Mouse (Mus musculus) stomach, embryonic 14.5 days (tissue): ENCODE measurements around the gene Rab7b. TPM values are rescaled to one million over a fixed set of nuclear protein-coding genes. Genes with fewer than 3 reads are reported as not detected.

Source experiments
- ATAC-seq: fragments of 200-750 bp; cut with Nextera tagmentation; 2 replicates; pipeline ENCODE4 v1.8.0; 2017; ENCODE audit warnings: low read depth, moderate TSS enrichment; ENCODE audit not compliant: insufficient number of reproducible peaks, insufficient read depth, low FRiP score
- H3K27ac ChIP-seq: fragments of 300-500 bp; sonication (generic); 2 replicates; pipeline ENCODE4 v1.5.1; 2014; ENCODE audit warnings: mild to moderate bottlenecking, low read length, moderate library complexity, mixed read lengths
- H3K27me3 ChIP-seq: fragments of 300-500 bp; sonication (generic); 2 replicates; pipeline ENCODE4 v1.6.1; 2014; ENCODE audit warnings: low read length, control low read depth, mixed read lengths; ENCODE audit not compliant: control insufficient read depth, insufficient read depth
- H3K36me3 ChIP-seq: fragments of 300-500 bp; sonication (generic); 2 replicates; pipeline ENCODE4 v1.6.1; 2014; ENCODE audit warnings: mild to moderate bottlenecking, control low read depth, low read length, moderate library complexity, mixed read lengths; ENCODE audit not compliant: control insufficient read depth, insufficient read depth
- H3K4me1 ChIP-seq: fragments of 300-500 bp; sonication (generic); 2 replicates; pipeline ENCODE4 v1.6.1; 2014; ENCODE audit warnings: low read length, control low read depth, mixed read lengths; ENCODE audit not compliant: control insufficient read depth, insufficient read depth
- H3K4me2 ChIP-seq: fragments of 300-500 bp; sonication (generic); replicated peaks from 2 replicates; pipeline ENCODE4 v1.6.1; 2014; ENCODE audit warnings: low read depth, low read length, control low read depth
- H3K4me3 ChIP-seq: fragments of 300-500 bp; sonication (generic); 2 replicates; pipeline ENCODE4 v1.5.1; 2014; ENCODE audit warnings: low read depth, low read length, control low read depth
- H3K9ac ChIP-seq: fragments of 300-500 bp; sonication (generic); replicated peaks from 2 replicates; pipeline ENCODE4 v1.6.1; 2014; ENCODE audit warnings: low read depth, mild to moderate bottlenecking, control low read depth, low read length, moderate library complexity, mixed read lengths
- H3K9me3 ChIP-seq: fragments of 300-500 bp; sonication (generic); 2 replicates; pipeline ENCODE4 v1.6.1; 2016; ENCODE audit warnings: low read depth, low read length, control low read depth; ENCODE audit not compliant: control insufficient read depth
- WGBS: fragments of 180-500 bp; shearing (Covaris S2); extraction: QIAGEN DNeasy Blood & Tissue Kit; methylation state at CpG from one replicate; pipeline ENCODE4 v1.1.7; 2014; 5-methylcytosine and 5-hydroxymethylcytosine counted together
- polyA plus RNA-seq: library from polyadenylated mRNA; unstranded; fragments of >200 nt; fragmentation: Nextera tagmentation; extraction: Ambion mirVana; gene quantifications from 2 replicates; pipeline ENCODE4 v1.2.1, GENCODE M21; 2014

The Rab7b gene
- polyA plus RNA-seq, 1 experiment from 2014 or later: 3.9 TPM

- 92% methylated on average over 6 of the region's 6 CpGs for WGBS
- no peak overlapping the region for H3K4me2 ChIP-seq
- H3K9me3 ChIP-seq: no peaks in the 10 kb centered on the region
- no peaks in the 10 kb centered on the region for H3K27me3 ChIP-seq
- H3K27ac ChIP-seq: no peak overlapping the region
- no peak overlapping the region for H3K4me3 ChIP-seq
- H3K4me1 ChIP-seq: no peaks in the 10 kb centered on the region
- no peak overlapping the region for H3K9ac ChIP-seq
- no peak for ATAC-seq
- no peaks in the 10 kb centered on the region for H3K36me3 ChIP-seq
These were observed 46.3 kb downstream of the Rab7b start for GRCm38 (mm10) chr1:131734657-131735273.

DNA sequence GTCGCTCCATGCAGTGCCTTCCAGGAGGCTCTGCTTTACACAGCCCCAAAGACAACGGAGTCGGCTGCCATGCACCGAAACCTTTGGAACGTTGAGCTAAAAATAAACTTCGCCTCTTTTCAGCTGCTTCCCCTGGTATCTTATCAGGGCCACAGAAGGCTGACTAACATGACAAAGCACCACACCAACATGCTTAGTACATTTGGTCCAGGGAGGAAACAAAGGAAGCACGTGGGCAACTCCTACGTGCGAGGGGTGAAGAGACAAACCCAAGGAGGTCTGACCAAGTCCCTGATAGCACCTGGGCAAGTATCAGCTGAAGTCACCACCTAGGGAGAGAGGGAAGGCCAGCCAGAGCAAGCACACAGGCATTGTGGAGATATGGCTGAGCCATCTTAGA is 48.0 kb downstream of the Rab7b start:
- Histone ChIP-seq H3K4me1 (no peaks in the 10 kb centered on the region), H3K4me2 (no peak overlapping the region), H3K36me3 (no peaks in the 10 kb centered on the region), H3K9me3 (no peaks in the 10 kb centered on the region), H3K27me3 (no peaks in the 10 kb centered on the region), H3K4me3 (no peak overlapping the region), H3K9ac (no peak overlapping the region), H3K27ac (no peak overlapping the region)
- peak; percentile 50; the same call in 1 of the 2 replicates for ATAC-seq
- WGBS: 82% methylated on average over 9 of the region's 9 CpGs

GRCm38 (mm10) chr1:131737269-131737668 is 48.8 kb downstream of the Rab7b start:
- Histone ChIP-seq H3K4me1 (no peaks in the 10 kb centered on the region), H3K4me3 (no peak overlapping the region), H3K36me3 (no peaks in the 10 kb centered on the region), H3K9me3 (no peaks in the 10 kb centered on the region), H3K9ac (no peak overlapping the region), H3K27me3 (no peaks in the 10 kb centered on the region), H3K4me2 (no peak overlapping the region), H3K27ac (no peak overlapping the region)
- ATAC-seq: no peak
- 71% methylated on average over 5 of the region's 5 CpGs for WGBS

DNA sequence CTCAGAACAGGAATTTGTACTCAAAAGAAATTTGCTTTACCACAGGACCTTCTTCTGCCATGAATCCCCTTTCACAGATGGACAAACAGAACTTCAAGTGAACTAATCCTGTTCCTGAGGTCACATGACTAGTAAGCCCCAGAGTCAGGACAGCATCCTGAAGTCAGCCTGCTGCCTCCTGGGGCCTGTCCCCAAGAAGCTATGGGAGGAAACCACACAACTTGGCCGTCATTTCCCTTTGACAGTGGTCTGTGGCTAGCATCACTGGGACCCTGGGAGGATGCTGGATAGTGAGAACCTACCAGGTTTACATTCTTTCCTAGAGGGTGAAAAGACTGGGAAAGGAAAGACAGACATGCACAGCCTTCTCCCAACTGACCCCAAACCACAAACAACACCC is 50.3 kb downstream of the Rab7b start:
- H3K4me3 ChIP-seq: no peak overlapping the region
- no peak for ATAC-seq
- H3K27ac ChIP-seq: no peak overlapping the region
- 79% methylated on average over 1 of the region's 1 CpGs for WGBS
- H3K27me3 ChIP-seq: no peaks in the 10 kb centered on the region
- no peaks in the 10 kb centered on the region for H3K9me3 ChIP-seq
- no peak overlapping the region for H3K4me2 ChIP-seq
- 0 out of 2 replicates have a peak, but pooled peaks cover 3% of the 10 kb centered on the region for H3K4me1 ChIP-seq
- no peak overlapping the region for H3K9ac ChIP-seq
- no peaks in the 10 kb centered on the region for H3K36me3 ChIP-seq

- Histone ChIP-seq H3K27ac (no peak overlapping the region), H3K4me2 (no peak overlapping the region), H3K36me3 (no peaks in the 10 kb centered on the region), H3K4me1 (0 out of 2 replicates have a peak, but pooled peaks cover 6% of the 10 kb centered on the region), H3K27me3 (no peaks in the 10 kb centered on the region), H3K9ac (no peak overlapping the region), H3K9me3 (no peaks in the 10 kb centered on the region), H3K4me3 (no peak overlapping the region)
- WGBS: 83% methylated on average over 9 of the region's 9 CpGs
- ATAC-seq: no peak
These were observed 51.1 kb downstream of the Rab7b start for GRCm38 (mm10) chr1:131739481-131740160.

- peak; percentile 93 for ATAC-seq
- Histone ChIP-seq H3K4me1 (0 out of 2 replicates have a peak, but pooled peaks cover 6% of the 10 kb centered on the region), H3K27ac (peak within 1 kb of the TSS; percentile 24; the same call in 1 of the 2 replicates), H3K36me3 (no peaks in the 10 kb centered on the region), H3K27me3 (no peaks in the 10 kb centered on the region), H3K4me3 (no peak within 1 kb of the TSS), H3K4me2 (peak within 1 kb of the TSS; percentile 28), H3K9ac (peak within 1 kb of the TSS; percentile 18; the same call in 1 of the 2 replicates), H3K9me3 (no peaks in the 10 kb centered on the region)
- WGBS: 47% methylated on average over 10 of the region's 10 CpGs
These were observed 55.5 kb downstream of the Rab7b start, which contains the start of gene Slc26a9 for GRCm38 (mm10) chr1:131743868-131744464. TSS of gene Slc26a9 (plus strand) at chr1:131744022.

- WGBS: 74% methylated on average over 5 of the region's 5 CpGs
- H3K4me2 ChIP-seq: 0 out of 2 replicates have a peak overlapping the region, but pooled peaks have one; percentile 28
These were observed 56.9 kb downstream of the Rab7b start for GRCm38 (mm10) chr1:131745391-131745790.

DNA sequence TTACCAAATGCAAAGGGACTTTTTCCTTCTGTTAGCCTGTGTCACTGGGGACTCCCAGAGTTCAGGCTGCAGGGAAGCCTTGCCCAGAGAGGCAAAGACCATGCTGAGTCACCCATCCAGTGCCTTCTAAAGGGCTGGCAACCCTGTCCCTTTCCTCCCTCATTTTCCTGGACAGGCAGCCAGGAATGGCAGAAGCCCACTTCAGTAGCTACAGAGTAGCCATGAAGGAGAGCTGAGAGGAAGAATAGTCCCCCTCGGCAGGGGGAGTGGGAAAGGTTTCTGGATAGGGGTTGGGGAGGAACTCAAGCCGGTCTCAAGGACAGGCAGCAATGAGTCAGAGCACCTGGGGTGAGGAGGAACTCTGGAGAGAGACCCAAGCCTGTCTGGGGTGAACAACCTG is 59.3 kb downstream of the Rab7b start:
- no peak overlapping the region for H3K27ac ChIP-seq
- no peaks in the 10 kb centered on the region for H3K36me3 ChIP-seq
- 60% methylated on average over 2 of the region's 2 CpGs for whole genome bisulfite sequencing
- no peak overlapping the region for H3K9ac ChIP-seq
- ATAC-seq: no peak
- 0 out of 2 replicates have a peak, but pooled peaks cover 6% of the 10 kb centered on the region for H3K4me1 ChIP-seq
- H3K27me3 ChIP-seq: no peaks in the 10 kb centered on the region
- H3K4me2 ChIP-seq: no peak overlapping the region
- no peak overlapping the region for H3K4me3 ChIP-seq
- no peaks in the 10 kb centered on the region for H3K9me3 ChIP-seq

More at GRCm38 (mm10) chr1:131745391-131745790, 56.9 kb downstream of the Rab7b start:
- Histone ChIP-seq H3K4me3 (no peak overlapping the region), H3K27me3 (no peaks in the 10 kb centered on the region), H3K9me3 (no peaks in the 10 kb centered on the region), H3K27ac (no peak overlapping the region), H3K36me3 (no peaks in the 10 kb centered on the region), H3K9ac (no peak overlapping the region), H3K4me1 (0 out of 2 replicates have a peak, but pooled peaks cover 6% of the 10 kb centered on the region)
- no peak for ATAC-seq
